Mouse (Mus musculus) kidney, embryonic 16.5 days (tissue): ENCODE results near the gene Slx4ip. TPM values are rescaled to one million over a fixed set of nuclear protein-coding genes. Genes with fewer than 3 reads are reported as not detected.

Experiments used
- ATAC-seq: fragments of 200-750 bp; cut with Nextera tagmentation; 2 replicates; pipeline ENCODE4 v1.8.0; 2017; ENCODE audit warnings: moderate TSS enrichment; ENCODE audit not compliant: low FRiP score, low TSS enrichment
- H3K27ac ChIP-seq: fragments of 300-500 bp; sonication (generic); 2 replicates; pipeline ENCODE4 v1.5.1; 2014; ENCODE audit warnings: low read length
- H3K27me3 ChIP-seq: fragments of 300-500 bp; sonication (generic); 2 replicates; pipeline ENCODE4 v1.6.1; 2014; ENCODE audit warnings: low read length, control low read depth, mixed read lengths; ENCODE audit not compliant: insufficient read depth
- H3K36me3 ChIP-seq: fragments of 300-500 bp; sonication (generic); 2 replicates; pipeline ENCODE4 v1.6.1; 2014; ENCODE audit warnings: low read length, control low read depth, mixed read lengths; ENCODE audit not compliant: insufficient read depth
- H3K4me1 ChIP-seq: fragments of 300-500 bp; sonication (generic); 2 replicates; pipeline ENCODE4 v1.6.1; 2014; ENCODE audit warnings: low read length, control low read depth, mixed read lengths; ENCODE audit not compliant: insufficient read depth
- H3K4me2 ChIP-seq: fragments of 300-500 bp; sonication (generic); replicated peaks from 2 replicates; pipeline ENCODE4 v1.6.1; 2014; ENCODE audit warnings: low read depth, low read length
- H3K4me3 ChIP-seq: fragments of 300-500 bp; sonication (generic); 2 replicates; pipeline ENCODE4 v1.5.1; 2014; ENCODE audit warnings: mild to moderate bottlenecking, low read length
- H3K9ac ChIP-seq: fragments of 300-500 bp; sonication (generic); replicated peaks from 2 replicates; pipeline ENCODE4 v1.6.1; 2014; ENCODE audit warnings: low read length
- H3K9me3 ChIP-seq: fragments of 300-500 bp; sonication (generic); 2 replicates; pipeline ENCODE4 v1.6.1; 2016; ENCODE audit warnings: low read length, control low read depth
- WGBS: fragments of 180-500 bp; shearing (Covaris S2); extraction: QIAGEN DNeasy Blood & Tissue Kit; methylation state at CpG from one replicate; pipeline ENCODE4 v1.1.7; 2014; 5-methylcytosine and 5-hydroxymethylcytosine counted together
- polyA plus RNA-seq: library from polyadenylated mRNA; unstranded; fragments of >200 nt; fragmentation: Nextera tagmentation; extraction: Ambion mirVana; gene quantifications from 2 replicates; pipeline ENCODE4 v1.2.1, GENCODE M21; 2015

The Slx4ip gene
- polyA plus RNA-seq, 1 experiment from 2014 or later: 6.5 TPM

DNA sequence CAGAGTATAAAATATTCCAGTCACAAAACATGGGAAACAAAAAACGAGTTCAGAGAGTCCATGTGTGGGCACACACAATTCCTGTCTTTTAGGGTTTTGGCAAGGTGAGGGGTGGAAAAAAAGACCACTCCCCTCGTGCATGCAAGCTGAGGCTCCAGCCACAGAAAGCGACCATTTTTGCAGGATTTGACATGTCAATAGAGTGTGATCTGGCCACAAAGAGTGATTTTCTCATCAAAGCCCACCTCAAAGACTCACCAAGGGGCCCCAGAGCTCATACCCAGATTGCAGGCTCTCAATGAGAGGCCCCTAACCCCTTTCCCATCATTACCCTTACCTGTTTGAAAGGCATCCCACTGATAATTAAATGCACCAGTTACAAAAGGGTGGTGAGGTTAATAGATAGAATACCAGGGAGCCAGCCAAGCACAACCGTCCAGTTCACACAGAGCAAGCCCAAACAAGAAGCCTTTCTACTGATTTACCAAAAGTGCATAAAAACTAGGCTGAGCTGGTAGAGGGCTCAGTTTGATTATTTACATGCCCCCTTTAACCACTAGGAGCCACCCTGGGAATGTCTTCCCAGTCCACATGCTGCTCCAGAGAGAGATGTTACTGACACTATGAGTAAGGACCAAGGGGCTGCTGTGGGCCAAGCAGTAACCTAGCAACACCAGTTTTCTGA, 219.3 kb downstream of the Slx4ip start:
- Histone ChIP-seq H3K4me3 (peak overlapping the region; percentile 16), H3K36me3 (peaks cover 12% of the 10 kb centered on the region), H3K4me1 (peaks cover 67% of the 10 kb centered on the region), H3K9ac (peak overlapping the region; percentile 2), H3K27ac (peak overlapping the region; percentile 73), H3K9me3 (no peaks in the 10 kb centered on the region), H3K4me2 (peak overlapping the region; percentile 89), H3K27me3 (no peaks in the 10 kb centered on the region)
- 44% methylated on average over 4 of the region's 4 CpGs for WGBS
- peak; percentile 64 for ATAC-seq

DNA sequence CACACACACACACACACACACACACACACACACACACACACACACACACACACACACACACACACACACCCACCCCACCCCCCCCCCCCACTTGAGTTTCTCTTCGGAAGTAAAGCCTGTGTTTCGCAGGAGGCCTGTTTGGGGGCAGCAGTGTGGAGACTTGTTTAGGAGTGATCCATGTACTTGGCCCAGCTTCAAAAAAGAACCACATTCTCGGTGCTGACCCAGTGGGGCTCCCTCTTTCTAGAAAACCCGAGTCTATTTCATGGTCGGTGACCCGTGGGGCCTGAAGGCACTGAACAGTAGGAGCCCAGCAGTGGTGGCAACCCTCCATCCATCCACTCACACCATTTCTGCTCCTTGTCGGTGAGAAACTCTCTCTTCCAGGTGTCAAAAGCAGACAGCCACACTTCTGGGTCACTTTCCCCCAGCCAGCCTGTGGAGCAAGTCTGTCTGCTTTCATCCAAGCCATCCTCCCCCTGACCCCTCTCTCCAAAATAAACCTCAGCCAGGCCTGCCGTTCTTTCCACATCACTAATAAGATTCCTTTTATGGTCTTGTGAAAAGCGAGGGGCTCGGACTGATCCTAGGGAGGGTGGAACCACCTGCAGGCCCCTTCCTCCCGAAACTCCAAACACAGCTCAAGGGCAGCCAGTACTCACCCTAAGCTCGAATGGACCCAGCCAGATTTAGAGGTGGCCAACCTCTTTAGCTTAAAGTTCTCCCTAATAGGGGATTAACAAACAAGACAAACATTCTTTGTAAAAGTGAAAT, 222.5 kb downstream of the Slx4ip start:
- no peaks in the 10 kb centered on the region for H3K9me3 ChIP-seq
- WGBS: 9% methylated on average over 12 of the region's 12 CpGs
- ATAC-seq: no peak
- peaks cover 55% of the 10 kb centered on the region for H3K4me1 ChIP-seq
- peak overlapping the region; percentile 83 for H3K4me3 ChIP-seq
- H3K36me3 ChIP-seq: no peaks in the 10 kb centered on the region
- H3K27me3 ChIP-seq: no peaks in the 10 kb centered on the region
- peak overlapping the region; percentile 89 for H3K4me2 ChIP-seq
- H3K9ac ChIP-seq: peak overlapping the region; percentile 93
- peak overlapping the region; percentile 99 for H3K27ac ChIP-seq

DNA sequence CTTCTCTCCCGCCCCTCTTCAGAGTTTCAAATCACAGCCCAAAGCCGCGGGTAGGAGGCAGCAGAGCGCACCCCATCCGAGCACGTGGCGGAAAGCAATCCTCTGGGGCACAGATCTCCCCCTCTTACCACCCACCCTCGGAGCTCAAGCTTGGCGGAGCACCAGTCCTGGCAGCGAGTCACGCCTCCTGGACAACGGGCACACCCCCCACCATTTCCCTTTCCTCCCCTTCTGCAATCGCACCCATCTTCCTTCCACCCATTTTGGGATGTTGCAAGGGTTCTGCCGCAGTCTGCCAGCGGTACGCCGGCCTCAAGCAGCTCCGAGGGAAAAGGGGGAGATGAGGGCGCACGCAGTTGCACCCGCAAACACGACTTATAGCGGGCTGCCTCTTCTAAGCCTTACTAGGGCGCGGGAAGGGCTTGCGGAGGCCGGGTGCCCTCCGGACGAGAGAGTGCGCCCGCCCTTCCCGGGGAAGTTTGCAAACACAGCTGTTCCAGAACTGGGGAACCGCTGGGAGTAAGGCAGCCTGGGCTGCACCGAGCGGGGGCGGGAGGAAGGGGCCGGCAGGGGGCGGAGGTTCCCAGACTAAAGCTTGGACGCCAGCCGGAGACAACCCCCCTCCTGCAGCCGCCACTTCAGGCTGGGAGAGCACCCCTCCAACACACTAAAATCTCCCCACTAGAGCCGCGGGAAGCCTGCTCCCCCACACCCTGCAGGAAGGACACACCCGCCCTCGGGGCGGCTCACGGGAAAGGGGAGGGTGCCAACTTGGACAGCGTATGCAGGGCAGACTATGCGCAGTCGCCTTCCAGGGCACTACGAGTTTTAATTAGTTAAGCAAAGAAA, 223.5 kb downstream of the Slx4ip start:
- ATAC-seq: peak; percentile 49
- H3K27me3 ChIP-seq: no peaks in the 10 kb centered on the region

DNA sequence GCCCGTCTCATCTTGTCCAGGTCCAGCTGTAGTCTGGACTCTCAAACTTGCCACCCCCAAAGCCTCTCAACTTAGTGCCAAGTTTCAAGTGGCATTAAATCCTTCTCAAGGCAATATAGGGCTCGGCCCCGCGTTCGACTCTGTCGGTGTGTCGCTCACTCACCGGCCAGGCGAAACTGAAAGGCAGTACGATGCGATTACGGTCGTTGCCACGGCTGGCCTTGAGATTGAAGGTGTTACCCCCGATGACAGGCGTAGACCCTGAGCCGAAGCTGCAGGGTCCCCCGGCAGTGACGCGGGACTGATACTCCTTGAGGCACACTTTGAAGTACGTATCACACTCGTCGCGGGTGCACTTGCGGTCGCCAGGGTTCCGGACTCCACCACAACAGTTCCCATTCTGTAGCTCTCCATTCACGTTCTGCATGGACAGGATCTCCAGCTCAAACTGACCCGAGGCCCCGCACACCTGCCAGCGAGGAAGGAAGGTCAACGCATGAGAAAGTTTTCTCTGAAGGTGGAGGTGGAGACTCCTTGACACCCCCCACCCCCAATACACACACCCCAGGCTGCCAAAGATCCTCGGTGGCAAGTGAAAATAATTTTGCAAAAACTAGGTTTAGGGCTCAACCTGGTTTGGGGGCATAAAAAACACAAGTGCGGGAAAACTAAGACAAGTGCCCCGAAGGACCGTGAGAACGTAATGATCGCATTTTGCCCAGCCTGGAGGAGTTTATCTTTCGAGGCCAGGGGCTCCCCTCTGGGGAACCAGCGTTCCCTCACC, 224.4 kb downstream of the Slx4ip start:
- Histone ChIP-seq H3K4me3 (peak overlapping the region; percentile 83), H3K27me3 (no peaks in the 10 kb centered on the region), H3K9me3 (no peaks in the 10 kb centered on the region), H3K9ac (peak overlapping the region; percentile 93), H3K27ac (peak overlapping the region; percentile 99), H3K4me1 (peaks cover 36% of the 10 kb centered on the region), H3K36me3 (no peaks in the 10 kb centered on the region), H3K4me2 (peak overlapping the region; percentile 89)
- ATAC-seq: no peak
- WGBS: under 1% methylated on average over 40 of the region's 40 CpGs

More for the DNA sequence above, 223.5 kb downstream of the Slx4ip start:
- peak overlapping the region; percentile 93 for H3K9ac ChIP-seq
- H3K9me3 ChIP-seq: no peaks in the 10 kb centered on the region
- H3K4me3 ChIP-seq: peak overlapping the region; percentile 83
- under 1% methylated on average over 51 of the region's 51 CpGs for WGBS
- peak overlapping the region; percentile 99 for H3K27ac ChIP-seq
- H3K4me1 ChIP-seq: peaks cover 46% of the 10 kb centered on the region
- H3K4me2 ChIP-seq: peak overlapping the region; percentile 89
- H3K36me3 ChIP-seq: no peaks in the 10 kb centered on the region

GRCm38 (mm10) chr2:137116025-137116674, 225.1 kb downstream of the Slx4ip start, which contains the start of gene Jag1:
Jag1 (minus strand) TSS chr2:137116644.
- no peaks in the 10 kb centered on the region for H3K36me3 ChIP-seq
- H3K9me3 ChIP-seq: no peaks in the 10 kb centered on the region
- H3K27me3 ChIP-seq: no peaks in the 10 kb centered on the region
- WGBS: 0% methylated on average over 51 of the region's 59 CpGs
- peak within 1 kb of the TSS; percentile 93 for H3K9ac ChIP-seq
- H3K4me3 ChIP-seq: peak within 1 kb of the TSS; percentile 83
- peaks cover 34% of the 10 kb centered on the region for H3K4me1 ChIP-seq
- H3K27ac ChIP-seq: peak within 1 kb of the TSS; percentile 99
- H3K4me2 ChIP-seq: peak within 1 kb of the TSS; percentile 89
- ATAC-seq: no peak

GRCm38 (mm10) chr2:137116675-137117320, 225.8 kb downstream of the Slx4ip start:
- under 1% methylated on average over 61 of the region's 61 CpGs for WGBS
- H3K9me3 ChIP-seq: no peaks in the 10 kb centered on the region
- H3K4me2 ChIP-seq: peak overlapping the region; percentile 89
- peak overlapping the region; percentile 83 for H3K4me3 ChIP-seq
- H3K9ac ChIP-seq: peak overlapping the region; percentile 93
- H3K4me1 ChIP-seq: peaks cover 31% of the 10 kb centered on the region
- H3K27ac ChIP-seq: peak overlapping the region; percentile 99
- no peaks in the 10 kb centered on the region for H3K36me3 ChIP-seq
- no peaks in the 10 kb centered on the region for H3K27me3 ChIP-seq
- peak; percentile 84 for ATAC-seq

DNA sequence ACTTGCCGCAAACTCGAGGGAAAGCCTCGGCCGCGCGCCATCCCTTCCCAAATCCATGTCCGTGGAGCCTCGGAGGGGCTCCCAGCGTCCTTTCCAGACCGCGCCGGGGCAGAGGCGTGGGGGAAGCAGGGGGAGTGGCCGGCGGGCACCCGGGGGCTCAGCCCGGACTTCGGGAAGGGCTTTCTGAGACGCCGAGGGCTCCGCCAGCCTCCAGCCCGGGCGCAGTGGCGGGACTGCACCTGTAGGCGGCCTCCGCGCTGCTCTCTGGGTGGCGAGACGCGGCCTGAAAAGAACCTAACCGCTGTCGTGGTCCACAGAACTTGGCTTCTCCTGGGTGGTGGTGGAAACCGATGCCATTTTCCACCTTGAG, 226.3 kb downstream of the Slx4ip start:
- under 1% methylated on average over 33 of the region's 33 CpGs for WGBS
- Histone ChIP-seq H3K4me3 (peak overlapping the region; percentile 83), H3K27ac (peak overlapping the region; percentile 99), H3K27me3 (no peaks in the 10 kb centered on the region), H3K9me3 (no peaks in the 10 kb centered on the region), H3K4me2 (peak overlapping the region; percentile 89), H3K4me1 (peaks cover 26% of the 10 kb centered on the region), H3K36me3 (no peaks in the 10 kb centered on the region), H3K9ac (peak overlapping the region; percentile 93)
- peak; percentile 69 for ATAC-seq
